Mouse (Mus musculus) cerebellum, postnatal 25 days (tissue): ENCODE data around the gene Arhgef39.
"Not testable (repeated sequence)": the region's sequence is repeated elsewhere in the genome, so short reads cannot be mapped to it uniquely, and the experiment has no call there.

Source experiments
- DNase-seq, 2 experiments: peaks; one replicate each; pipeline ENCODE4 v3.0.0; 2021; ENCODE audit warnings: mixed read lengths in 2 of 2

Gene Arhgef39

GRCm38 (mm10) chr4:43507938-43508665 lies 8.6 kb upstream of the Arhgef39 start:
- peak; percentile 54 to 55 for DNase-seq

DNA sequence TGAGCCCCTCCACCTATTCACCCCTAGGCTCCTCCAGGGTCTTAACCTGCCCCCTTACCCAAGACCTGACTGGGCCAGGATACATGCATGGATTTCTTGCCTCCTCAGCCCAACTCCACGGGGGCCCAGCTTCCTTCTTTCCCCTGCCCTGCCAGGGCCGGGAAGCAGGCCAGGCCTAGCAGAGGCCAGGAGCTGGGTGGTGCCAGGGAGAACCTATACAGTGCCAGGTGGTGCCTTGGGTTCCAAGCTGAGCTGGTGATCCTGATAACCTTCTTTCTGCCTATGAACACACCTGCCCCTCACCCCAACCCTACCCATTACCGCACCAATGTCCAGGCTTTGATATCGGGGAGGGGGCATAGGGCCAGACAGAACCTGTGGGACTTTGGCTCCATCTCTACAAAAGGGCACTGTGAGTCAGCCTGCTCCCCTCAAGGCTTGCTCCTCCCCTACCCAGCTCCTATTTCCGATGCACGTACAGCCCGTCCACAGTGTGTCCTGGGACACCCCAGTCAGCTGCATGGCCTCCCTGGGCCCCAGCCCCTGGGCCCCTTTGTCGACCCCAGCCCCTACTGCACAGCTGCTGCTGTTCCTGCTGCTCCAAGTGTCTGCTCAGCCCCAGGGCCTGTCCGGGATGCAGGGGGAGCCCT lies 7.2 kb upstream of the Arhgef39 start, which contains the start of gene Car9:
Car9 (plus strand) TSS at position 431 of the 650 bp plus-strand sequence.
- DNase-seq, result peak; percentile 92 to 93

DNA sequence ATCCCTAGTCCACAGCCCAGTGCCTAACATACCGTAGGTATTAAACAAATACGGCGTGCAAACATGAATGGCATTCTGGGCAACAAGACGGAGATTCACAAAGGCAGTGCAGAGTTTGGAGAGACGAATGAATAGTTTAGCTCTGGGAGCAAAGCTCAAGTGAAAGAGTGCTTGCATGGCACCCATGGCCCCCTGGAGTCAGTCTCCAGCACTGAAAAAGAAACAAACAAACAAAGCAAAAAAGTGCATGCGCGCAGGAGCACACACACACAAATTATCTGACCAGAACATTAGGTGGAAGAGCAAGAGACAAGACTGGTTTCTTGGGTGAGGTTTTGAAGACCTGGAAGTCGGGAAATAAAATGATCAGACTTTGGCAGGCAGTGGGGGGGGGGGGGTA lies 6.6 kb upstream of the Arhgef39 start:
- no peak for DNase-seq

- DNase-seq, result no peak
Measured at GRCm38 (mm10) chr4:43504269-43504668, 4.8 kb upstream of the Arhgef39 start.

DNA sequence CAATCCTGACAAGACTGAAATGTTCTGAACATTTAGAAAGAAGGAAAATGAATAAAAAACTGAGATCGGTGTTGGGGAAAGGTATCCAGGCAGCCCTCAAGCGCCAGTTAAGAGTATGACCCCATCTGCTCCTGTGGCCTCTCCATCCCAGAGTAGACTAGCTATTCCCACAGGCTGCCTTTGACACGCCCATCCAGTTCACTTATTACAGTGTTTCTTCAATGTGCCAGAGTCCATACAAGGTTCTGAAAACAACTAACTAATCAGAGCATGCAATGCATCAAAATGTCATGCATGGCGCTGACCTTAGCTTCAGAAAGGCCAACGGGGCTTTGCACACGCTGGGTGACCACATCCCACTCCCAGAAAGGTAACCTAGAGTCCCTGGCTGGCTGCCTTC lies 4.0 kb upstream of the Arhgef39 start:
- DNase-seq, result no peak

- no peak for DNase-seq
Measured at GRCm38 (mm10) chr4:43503041-43503440, 3.5 kb upstream of the Arhgef39 start.

GRCm38 (mm10) chr4:43498983-43499382 lies 512 bp downstream of the Arhgef39 start:
- DNase-seq, result peak in 1 of 2 experiments; percentile 52

DNA sequence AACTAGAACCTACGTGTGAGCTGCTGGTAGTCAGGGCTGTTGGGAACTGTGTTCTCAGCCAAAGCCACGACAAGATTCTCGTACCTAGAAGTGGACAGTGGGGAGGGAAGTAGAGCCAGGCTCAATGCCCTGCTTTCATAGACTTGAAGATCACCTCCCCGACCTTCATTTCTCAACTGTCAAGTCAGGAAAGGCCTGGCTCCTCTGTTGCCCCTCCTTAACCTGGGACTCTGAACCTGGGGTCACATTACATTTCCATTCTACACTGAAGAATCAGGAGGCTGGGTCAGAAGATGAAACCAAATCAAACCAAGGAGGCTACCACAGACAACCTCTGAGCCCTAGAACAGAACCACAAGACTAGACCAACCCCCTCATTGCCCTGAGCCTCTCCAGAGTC lies 1.5 kb downstream of the Arhgef39 start:
- no peak for DNase-seq

- DNase-seq, result no peak
Measured at GRCm38 (mm10) chr4:43497405-43497804, 2.1 kb downstream of the Arhgef39 start.

- no peak for DNase-seq
Measured at GRCm38 (mm10) chr4:43496587-43496986, 2.9 kb downstream of the Arhgef39 start.

DNA sequence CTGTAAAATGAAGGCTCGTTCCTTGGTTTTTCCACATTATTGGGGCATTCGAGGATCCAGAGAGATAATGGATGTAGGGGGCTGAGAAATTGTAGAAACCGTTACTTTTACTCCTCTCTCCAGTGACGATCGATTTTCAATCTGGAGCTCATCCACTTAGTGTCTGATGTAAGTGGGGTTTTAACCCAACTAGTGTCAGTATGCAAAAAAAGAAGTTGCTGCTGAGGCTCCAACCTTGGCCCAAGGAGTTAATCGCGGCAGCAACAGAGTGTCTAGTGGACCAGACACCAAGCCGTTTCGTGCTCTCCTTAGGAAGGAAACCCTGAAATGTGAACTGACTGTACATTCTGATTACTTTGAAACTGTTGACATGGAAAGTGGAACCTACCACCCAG lies 5.7 kb downstream of the Arhgef39 start:
- no peak for DNase-seq

DNA sequence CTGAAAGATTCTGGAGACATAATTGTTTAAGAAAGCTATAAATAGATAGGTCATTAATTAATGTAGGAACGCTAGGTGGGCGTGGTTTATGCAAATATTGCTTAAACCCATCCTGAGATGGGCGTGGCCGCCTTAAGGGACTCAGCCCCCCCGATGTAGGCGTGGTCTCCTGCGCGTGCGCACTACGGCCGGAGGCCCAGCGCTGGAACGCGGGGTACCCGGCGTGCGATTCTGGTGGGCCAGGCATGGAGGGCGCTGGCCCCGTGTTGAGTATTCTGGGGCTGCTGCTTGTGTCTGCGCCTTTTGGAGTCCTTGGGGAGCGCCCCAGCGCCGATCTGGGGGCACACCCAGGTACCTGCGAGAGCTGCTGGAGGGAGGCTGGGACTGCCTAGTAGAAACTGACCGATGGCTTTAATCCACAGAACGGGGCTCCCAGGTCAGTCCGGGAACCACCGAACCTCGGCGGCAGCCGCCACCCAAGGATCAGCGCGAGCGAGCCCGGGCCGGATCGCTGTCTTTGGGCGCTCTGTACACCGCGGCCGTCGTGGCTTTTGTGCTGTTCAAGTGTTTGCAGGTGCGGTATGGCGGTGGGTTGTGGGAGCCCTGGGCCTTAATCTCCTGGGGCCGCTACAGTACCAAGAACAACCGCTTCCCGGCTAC lies 6.2 kb downstream of the Arhgef39 start:
- DNase-seq, result peak; percentile 98

DNA sequence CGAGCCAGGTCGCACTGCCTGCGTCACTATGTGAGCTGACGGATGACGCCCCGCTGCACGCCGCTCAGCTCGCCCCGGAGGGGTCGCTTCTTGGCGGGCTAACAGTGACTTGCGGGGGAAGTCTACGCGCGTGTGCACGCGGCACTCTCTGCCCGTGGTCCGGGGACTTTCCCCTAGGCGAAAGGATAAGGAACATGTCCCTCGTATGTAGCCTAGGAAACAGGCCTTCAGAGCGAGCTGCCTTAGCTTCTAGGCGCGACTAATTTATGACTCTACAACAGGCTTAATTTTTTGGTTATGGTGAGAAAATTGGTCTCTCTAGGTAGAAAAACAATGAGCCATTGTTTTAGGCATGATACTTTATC lies 6.7 kb downstream of the Arhgef39 start, which contains the start of gene Ccdc107:
Ccdc107 (plus strand) TSS at position 80 of the 365 bp plus-strand sequence.
- DNase-seq, result peak; percentile 94 to 95

DNA sequence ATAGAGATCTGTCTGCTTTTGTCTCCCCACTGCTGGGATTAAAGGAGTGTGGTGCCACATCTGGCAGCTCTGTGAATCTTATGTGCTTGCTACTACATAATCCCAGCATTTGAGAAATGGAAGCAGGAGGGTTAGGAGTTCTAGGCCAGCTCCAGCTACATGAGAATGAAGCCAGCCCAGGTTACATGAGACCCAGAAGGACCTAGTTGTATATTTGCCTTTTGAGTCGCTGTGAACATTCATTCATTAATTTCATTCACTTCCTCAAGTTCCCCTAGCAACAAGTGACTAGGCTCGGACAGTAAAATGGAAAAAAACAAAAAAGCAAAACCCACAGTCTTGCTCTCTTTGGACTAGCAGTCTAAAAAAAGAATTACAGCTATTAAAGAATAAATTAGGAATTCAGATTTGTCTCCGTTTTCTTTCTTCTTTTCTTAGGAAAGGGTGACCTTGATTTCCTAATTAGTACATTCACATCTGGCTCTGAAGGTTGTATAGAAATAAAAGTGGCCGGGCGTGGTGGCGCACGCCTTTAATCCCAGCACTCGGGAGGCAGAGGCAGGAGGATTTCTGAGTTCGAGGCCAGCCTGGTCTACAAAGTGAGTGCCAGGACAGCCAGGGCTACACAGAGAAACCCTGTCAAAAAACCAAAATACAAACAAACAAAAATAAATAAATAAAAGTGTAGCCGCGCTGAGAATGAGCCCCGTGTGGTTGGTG lies 7.2 kb downstream of the Arhgef39 start:
- DNase-seq, result no peak

GRCm38 (mm10) chr4:43490801-43491200 lies 8.7 kb downstream of the Arhgef39 start:
- no peak for DNase-seq

GRCm38 (mm10) chr4:43489611-43490010 lies 9.9 kb downstream of the Arhgef39 start:
- no peak for DNase-seq

- not testable (repeated sequence) for DNase-seq
Measured at GRCm38 (mm10) chr4:43485666-43486065, 13.8 kb downstream of the Arhgef39 start.

GRCm38 (mm10) chr4:43483535-43484091 lies 15.9 kb downstream of the Arhgef39 start, which contains the start of gene Sit1:
Gene Sit1 (minus strand): TSS chr4:43483734.
- DNase-seq, result no peak

DNA sequence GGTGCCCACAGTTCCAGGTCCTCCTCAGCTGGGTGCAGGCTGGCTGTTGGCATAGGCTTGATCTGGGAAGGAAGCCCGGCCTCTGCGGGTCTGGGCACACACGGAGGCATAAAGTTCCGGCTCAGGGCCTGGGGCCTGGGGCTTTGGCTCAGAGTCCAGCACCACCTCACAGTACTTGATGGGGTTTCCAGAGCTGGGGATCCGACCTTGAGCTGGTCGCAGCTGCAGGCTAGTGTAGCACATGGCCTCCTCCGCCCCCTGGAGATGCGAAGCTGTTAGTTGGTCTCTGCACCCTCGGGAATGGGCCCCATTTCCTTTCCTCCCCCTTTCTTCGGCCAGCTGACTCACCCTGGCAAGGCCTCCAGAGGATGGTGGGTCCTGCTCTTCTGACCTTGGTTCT lies 16.9 kb downstream of the Arhgef39 start:
- peak; percentile 64 to 67 for DNase-seq

- no peak for DNase-seq
Measured at GRCm38 (mm10) chr4:43481894-43482456, 17.5 kb downstream of the Arhgef39 start.

- no peak for DNase-seq
Measured at GRCm38 (mm10) chr4:43480985-43481384, 18.5 kb downstream of the Arhgef39 start.
